Mouse (Mus musculus) brain, embryonic 14.5 days (tissue): ENCODE data around the gene Zcchc17.

Experiments
- CTCF ChIP-seq: fragments of 200-500 bp; IDR thresholded peaks from 2 replicates; pipeline ENCODE4 v1.5.1; 2012; ENCODE audit warnings: inconsistent platforms, mild to moderate bottlenecking, moderate library complexity, borderline replicate concordance; ENCODE audit not compliant: insufficient read depth, insufficient read length; ENCODE audit errors: extremely low read depth
- POLR2A ChIP-seq: fragments of 200-500 bp; IDR thresholded peaks from 2 replicates; pipeline ENCODE4 v1.6.1; 2012; ENCODE audit warnings: mild to moderate bottlenecking, inconsistent platforms, borderline replicate concordance; ENCODE audit not compliant: poor library complexity, insufficient read depth, insufficient read length, severe bottlenecking; ENCODE audit errors: extremely low read depth

DNA sequence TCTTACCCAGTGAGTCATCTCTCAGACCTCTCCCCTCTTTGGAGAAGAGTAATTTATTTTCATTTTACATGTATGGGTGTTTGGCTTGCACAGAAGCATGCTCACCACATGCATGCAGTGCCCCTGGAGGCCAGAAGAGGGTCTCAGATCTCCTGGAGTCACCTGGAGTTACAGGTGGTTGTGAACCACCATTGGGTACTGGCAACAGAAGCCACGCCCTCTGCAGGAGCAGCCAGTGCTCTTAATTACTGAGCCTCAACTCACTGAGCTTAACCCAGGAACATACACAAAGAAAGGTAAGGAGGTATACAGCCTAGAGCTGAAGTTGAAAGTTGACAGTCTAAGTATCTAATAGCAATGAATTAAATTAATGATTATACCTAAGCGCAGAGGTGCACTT is 34.3 kb downstream of the Zcchc17 start:
- TF ChIP-seq POLR2A (no peak), CTCF (peak; percentile 12; the same call in 1 of the 2 replicates)
